Mouse (Mus musculus) embryonic facial prominence, embryonic 15.5 days (tissue): Measurements from ENCODE around the gene Olfr484. TPM values are rescaled to one million over a fixed set of nuclear protein-coding genes. Genes with fewer than 3 reads are reported as not detected.
"Not testable (repeated sequence)": the region's sequence is repeated elsewhere in the genome, so short reads cannot be mapped to it uniquely, and the experiment has no call there.

Experiments
- ATAC-seq: fragments of 200-750 bp; cut with Nextera tagmentation; 2 replicates; pipeline ENCODE4 v1.8.0; 2017; ENCODE audit warnings: low read depth, moderate TSS enrichment; ENCODE audit not compliant: insufficient number of reproducible peaks, low FRiP score, low TSS enrichment
- H3K27ac ChIP-seq: fragments of 300-500 bp; sonication (generic); replicated peaks from 2 replicates; pipeline ENCODE4 v1.5.1; 2015; ENCODE audit warnings: mild to moderate bottlenecking, inconsistent platforms
- H3K27me3 ChIP-seq: fragments of 300-500 bp; sonication (generic); 2 replicates; pipeline ENCODE4 v1.6.1; 2015; ENCODE audit warnings: inconsistent platforms
- H3K36me3 ChIP-seq: fragments of 300-500 bp; sonication (generic); 2 replicates; pipeline ENCODE4 v1.6.1; 2015; ENCODE audit warnings: mild to moderate bottlenecking, inconsistent platforms
- H3K4me1 ChIP-seq: fragments of 300-500 bp; sonication (generic); 2 replicates; pipeline ENCODE4 v1.6.1; 2015; ENCODE audit warnings: inconsistent platforms
- H3K4me2 ChIP-seq: fragments of 300-500 bp; sonication (generic); replicated peaks from 2 replicates; pipeline ENCODE4 v1.6.1; 2015; ENCODE audit warnings: mild to moderate bottlenecking, inconsistent platforms
- H3K4me3 ChIP-seq: fragments of 300-500 bp; sonication (generic); replicated peaks from 2 replicates; pipeline ENCODE4 v1.5.1; 2015; ENCODE audit warnings: mild to moderate bottlenecking, inconsistent platforms
- H3K9ac ChIP-seq: fragments of 300-500 bp; sonication (generic); 2 replicates; pipeline ENCODE4 v1.6.1; 2015; ENCODE audit warnings: inconsistent platforms
- H3K9me3 ChIP-seq: fragments of 300-500 bp; sonication (generic); replicated peaks from 2 replicates; pipeline ENCODE4 v1.6.1; 2016; ENCODE audit warnings: inconsistent platforms
- WGBS: fragments of 180-500 bp; shearing (Covaris S2); methylation state at CpG from one replicate; pipeline ENCODE4 v1.1.7; 2015; 5-methylcytosine and 5-hydroxymethylcytosine counted together
- polyA plus RNA-seq: library from polyadenylated mRNA; unstranded; fragments of >200 nt; fragmentation: Nextera tagmentation; extraction: Ambion mirVana; gene quantifications from 2 replicates; pipeline ENCODE4 v1.2.1, GENCODE M21; 2015

The Olfr484 gene
- 0.15 TPM in 1 of 2 replicates, not detected in the other for polyA plus RNA-seq

DNA sequence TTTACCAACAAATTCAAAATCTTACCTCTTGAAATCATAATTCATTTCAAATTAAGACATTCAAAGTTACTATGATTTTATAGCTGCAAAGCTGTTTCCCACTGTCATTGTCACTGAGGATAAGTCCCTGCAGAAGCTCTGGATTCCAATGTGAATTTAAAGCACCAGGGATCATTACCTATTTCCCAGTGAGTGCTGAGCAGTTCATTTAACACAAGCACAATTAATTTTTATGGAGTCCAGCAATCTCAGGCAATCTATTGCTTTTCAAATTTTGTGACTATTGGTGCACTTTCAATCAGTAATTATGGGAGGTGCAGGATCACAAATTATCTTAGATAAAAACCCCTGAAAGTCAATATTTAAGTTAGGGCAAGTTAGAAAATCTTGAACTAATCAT, at the start of gene Olfr484:
Gene Olfr484, minus strand, starts transcription at position 101 of the 400 bp plus-strand sequence.
- Histone ChIP-seq H3K27me3 (no peaks in the 10 kb centered on the region), H3K36me3 (no peaks in the 10 kb centered on the region), H3K4me2 (no peak within 1 kb of the TSS), H3K4me1 (no peaks in the 10 kb centered on the region), H3K9ac (no peak within 1 kb of the TSS), H3K27ac (no peak within 1 kb of the TSS), H3K4me3 (no peak within 1 kb of the TSS), H3K9me3 (no peaks in the 10 kb centered on the region)
- ATAC-seq, result no peak

DNA sequence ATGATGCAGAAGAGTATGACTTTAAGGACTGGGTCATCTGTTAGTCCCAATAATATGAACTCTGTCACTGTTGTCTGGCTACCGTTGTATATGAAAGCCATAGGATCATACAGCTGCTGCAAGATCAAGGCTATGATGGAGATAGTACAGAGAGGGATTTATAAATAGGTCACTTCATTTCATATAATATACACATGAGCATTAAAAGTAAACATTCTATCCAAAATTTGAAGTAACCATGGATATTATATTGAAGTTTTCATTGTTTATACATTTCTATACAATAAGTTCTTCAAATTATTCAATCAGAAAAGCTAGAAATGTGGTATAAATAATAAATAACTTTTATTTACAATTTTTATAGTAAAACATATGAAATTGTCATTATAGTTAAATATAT, 45.4 kb upstream of the Olfr484 start, which contains the start of gene Olfr486:
Gene Olfr486, minus strand, starts transcription at position 101 of the 400 bp plus-strand sequence.
- not testable (repeated sequence) for H3K4me3 ChIP-seq, H3K9me3 ChIP-seq, H3K36me3 ChIP-seq, H3K9ac ChIP-seq, H3K27ac ChIP-seq, H3K27me3 ChIP-seq, H3K4me1 ChIP-seq, H3K4me2 ChIP-seq, ATAC-seq
- WGBS, result 89% methylated on average over 1 of the region's 1 CpGs

DNA sequence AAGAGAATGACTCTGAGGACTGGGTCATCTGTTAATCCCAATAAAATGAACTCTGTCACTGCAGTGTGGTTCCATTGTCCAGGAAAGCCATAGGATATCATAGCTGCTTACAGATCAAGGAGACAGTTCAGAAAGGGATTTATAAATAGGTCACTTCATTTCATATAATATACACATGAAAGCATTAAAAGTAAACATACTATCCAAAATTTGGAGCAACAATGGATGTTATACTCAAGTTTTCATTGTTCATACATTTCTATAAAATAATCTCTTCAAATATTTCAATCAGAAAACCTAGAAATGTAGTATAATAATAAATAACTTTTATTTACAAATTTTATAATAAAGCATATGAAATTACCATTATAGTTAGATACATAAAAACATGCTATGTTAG, 32.5 kb upstream of the Olfr484 start, which contains the start of gene Olfr485:
Gene Olfr485, minus strand, starts transcription at position 101 of the 400 bp plus-strand sequence.
- Histone ChIP-seq H3K27ac (no peak within 1 kb of the TSS), H3K9ac (no peak within 1 kb of the TSS), H3K27me3 (no peaks in the 10 kb centered on the region), H3K4me1 (no peaks in the 10 kb centered on the region), H3K36me3 (no peaks in the 10 kb centered on the region), H3K4me2 (no peak within 1 kb of the TSS), H3K9me3 (no peaks in the 10 kb centered on the region), H3K4me3 (no peak within 1 kb of the TSS)
- no peak for ATAC-seq

DNA sequence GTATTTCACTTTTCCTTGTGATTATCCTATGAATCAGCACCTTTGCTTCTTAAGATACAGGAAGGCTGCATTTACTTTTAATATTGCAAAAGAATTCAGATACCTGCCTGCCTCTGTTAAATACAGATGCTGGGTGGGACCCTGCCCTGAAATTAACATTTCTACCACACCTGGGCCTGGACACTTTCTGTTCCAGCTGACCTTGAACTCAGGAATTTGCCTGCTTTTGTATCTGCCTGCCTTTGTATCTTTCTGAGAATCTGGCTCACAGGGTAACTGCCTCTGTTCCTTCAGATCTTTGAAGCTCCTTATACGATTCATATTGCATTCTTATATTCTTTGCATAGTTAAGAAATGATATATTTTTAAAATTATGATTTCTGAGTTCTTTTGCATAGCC, 5.8 kb downstream of the Olfr484 start:
- Histone ChIP-seq H3K4me1 (no peaks in the 10 kb centered on the region), H3K9ac (no peak overlapping the region), H3K27me3 (no peaks in the 10 kb centered on the region), H3K9me3 (no peaks in the 10 kb centered on the region), H3K4me2 (no peak overlapping the region), H3K36me3 (no peaks in the 10 kb centered on the region), H3K27ac (no peak overlapping the region), H3K4me3 (no peak overlapping the region)
- ATAC-seq, result no peak
- 65% methylated on average over 1 of the region's 1 CpGs for WGBS

DNA sequence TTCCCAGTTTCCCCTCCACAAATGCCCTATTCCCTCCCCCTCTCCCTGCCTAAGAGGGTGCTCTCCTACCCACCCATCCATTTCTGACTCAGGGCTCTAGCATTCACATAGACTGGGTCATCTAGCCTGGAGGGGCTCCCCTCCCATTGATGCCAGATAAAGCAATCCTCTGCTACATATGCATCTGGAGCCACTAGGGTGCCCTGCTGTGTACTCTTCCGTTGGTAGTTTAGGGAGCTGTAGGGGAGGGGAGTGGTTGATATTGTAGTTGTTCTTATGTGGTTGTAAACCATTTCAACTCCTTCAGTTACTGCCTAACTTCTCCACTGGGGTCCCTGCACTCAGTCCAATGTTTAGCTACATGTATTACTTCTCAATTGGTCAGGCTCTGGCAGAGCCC, 6.6 kb downstream of the Olfr484 start:
- Histone ChIP-seq H3K27me3 (no peaks in the 10 kb centered on the region), H3K4me1 (no peaks in the 10 kb centered on the region), H3K36me3 (no peaks in the 10 kb centered on the region), H3K4me2 (no peak overlapping the region), H3K27ac (no peak overlapping the region), H3K9me3 (no peaks in the 10 kb centered on the region), H3K4me3 (no peak overlapping the region), H3K9ac (no peak overlapping the region)
- ATAC-seq, result no peak
- 17% methylated on average over 1 of the region's 1 CpGs for WGBS

DNA sequence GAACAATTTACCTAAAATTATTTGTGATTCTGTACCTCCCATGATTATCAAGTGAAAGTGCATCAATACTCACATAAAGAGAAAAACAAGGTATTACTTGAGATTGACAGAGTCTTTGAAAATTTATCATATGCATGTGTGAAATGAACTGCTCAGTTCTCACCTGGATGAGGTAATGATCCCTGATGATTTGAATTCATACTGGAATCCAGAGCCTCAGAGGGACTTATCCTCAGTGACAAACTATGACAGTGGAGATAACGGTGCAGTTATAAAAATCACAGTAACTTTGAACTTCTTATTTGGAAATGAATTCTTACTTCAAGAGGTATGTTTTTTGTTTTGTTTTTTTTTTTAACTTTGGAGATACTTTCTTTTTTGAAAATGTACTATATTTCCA, 26.7 kb downstream of the Olfr484 start, which contains the start of gene Olfr483:
Gene Olfr483, plus strand, starts transcription at position 301 of the 400 bp plus-strand sequence.
- H3K36me3 ChIP-seq, result no peaks in the 10 kb centered on the region
- 80% methylated on average over 1 of the region's 1 CpGs for WGBS
- no peaks in the 10 kb centered on the region for H3K9me3 ChIP-seq
- H3K27me3 ChIP-seq, result no peaks in the 10 kb centered on the region
- H3K9ac ChIP-seq, result no peak within 1 kb of the TSS
- H3K4me2 ChIP-seq, result no peak within 1 kb of the TSS
- no peak within 1 kb of the TSS for H3K27ac ChIP-seq
- ATAC-seq, result no peak
- H3K4me1 ChIP-seq, result no peaks in the 10 kb centered on the region
- no peak within 1 kb of the TSS for H3K4me3 ChIP-seq

DNA sequence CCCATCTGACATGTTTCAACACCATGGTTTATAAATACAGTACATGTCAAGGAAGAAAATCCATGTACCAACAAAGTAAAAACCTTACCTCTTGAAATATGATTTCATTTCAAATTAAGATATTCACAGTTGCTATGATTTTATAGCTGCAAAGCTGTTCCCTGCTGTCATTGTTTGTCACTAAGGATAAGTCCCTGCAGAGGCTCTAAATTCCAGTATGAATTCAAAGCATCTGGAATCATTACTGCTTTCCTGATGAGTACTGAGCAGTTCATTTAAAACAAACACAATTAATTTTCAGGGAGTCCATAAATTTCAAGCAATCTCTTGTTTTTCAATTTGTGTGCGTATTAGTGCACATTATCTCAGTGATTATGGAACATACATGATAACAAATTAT, 29.8 kb downstream of the Olfr484 start, which contains the start of gene Olfr482:
Gene Olfr482, minus strand, starts transcription at position 101 of the 400 bp plus-strand sequence.
- WGBS, result 81% methylated on average over 1 of the region's 1 CpGs
- H3K4me3 ChIP-seq, result no peak within 1 kb of the TSS
- no peak within 1 kb of the TSS for H3K9ac ChIP-seq
- H3K27me3 ChIP-seq, result no peaks in the 10 kb centered on the region
- H3K27ac ChIP-seq, result no peak within 1 kb of the TSS
- H3K4me1 ChIP-seq, result no peaks in the 10 kb centered on the region
- no peaks in the 10 kb centered on the region for H3K9me3 ChIP-seq
- H3K36me3 ChIP-seq, result no peaks in the 10 kb centered on the region
- ATAC-seq, result no peak
- H3K4me2 ChIP-seq, result no peak within 1 kb of the TSS

DNA sequence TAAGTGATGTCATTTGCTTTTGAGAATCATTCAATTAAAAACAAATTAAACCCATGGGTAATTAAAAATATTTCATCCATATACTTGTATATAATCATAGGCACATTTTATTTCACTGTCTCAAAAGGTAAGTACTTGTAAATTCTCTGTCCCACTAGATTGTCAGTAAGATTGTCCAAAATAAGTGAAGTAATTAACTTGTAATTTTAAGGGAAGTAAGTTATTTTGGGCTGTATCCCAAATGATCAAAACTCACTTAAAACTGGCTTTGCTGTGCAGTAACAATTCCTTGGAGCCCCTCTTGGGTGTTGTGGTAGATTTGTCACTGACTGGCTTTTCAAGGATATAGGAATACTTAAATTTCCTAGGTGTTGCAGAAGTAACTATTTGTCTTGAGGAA, 47.7 kb downstream of the Olfr484 start, which contains the start of gene Olfr481:
Gene Olfr481, plus strand, starts transcription at position 301 of the 400 bp plus-strand sequence.
- ATAC-seq, result no peak
- no peaks in the 10 kb centered on the region for H3K4me1 ChIP-seq
- no peak within 1 kb of the TSS for H3K4me2 ChIP-seq
- no peak within 1 kb of the TSS for H3K9ac ChIP-seq
- H3K9me3 ChIP-seq, result no peaks in the 10 kb centered on the region
- H3K27ac ChIP-seq, result no peak within 1 kb of the TSS
- H3K36me3 ChIP-seq, result no peaks in the 10 kb centered on the region
- H3K27me3 ChIP-seq, result no peaks in the 10 kb centered on the region
- no peak within 1 kb of the TSS for H3K4me3 ChIP-seq

Other genes with a start within 250 kb of the Olfr484 start
- 0.15 TPM in 1 of 2 replicates, not detected in the other for gene Olfr472, start 229.5 kb downstream of the Olfr484 start, polyA plus RNA-seq
- gene Olfr473, start 197.0 kb downstream of the Olfr484 start, polyA plus RNA-seq, result not detected in 2 replicates
- gene Olfr474, start 172.8 kb downstream of the Olfr484 start, polyA plus RNA-seq, result not detected in 2 replicates
- not detected in 2 replicates for gene Olfr476, start 162.6 kb downstream of the Olfr484 start, polyA plus RNA-seq
- gene Olfr477, start 140.8 kb downstream of the Olfr484 start, polyA plus RNA-seq, result not detected in 2 replicates
- 0.16 TPM in 1 of 2 replicates, not detected in the other for gene Olfr478, start 93.5 kb downstream of the Olfr484 start, polyA plus RNA-seq
- gene Olfr479, start 76.8 kb downstream of the Olfr484 start, polyA plus RNA-seq, result 0.05 and 0.09 TPM in 2 replicates
- not detected in 2 replicates for gene Olfr480, start 60.1 kb downstream of the Olfr484 start, polyA plus RNA-seq
- 0.59 and 0.88 TPM in 2 replicates for gene Olfr481, start 47.6 kb downstream of the Olfr484 start, polyA plus RNA-seq
- 0.12 TPM in 1 of 2 replicates, not detected in the other for gene Olfr482, start 29.9 kb downstream of the Olfr484 start, polyA plus RNA-seq
- gene Olfr483, start 26.6 kb downstream of the Olfr484 start, polyA plus RNA-seq, result 0.11 TPM in 1 of 2 replicates, not detected in the other
- 0.30 and 0.69 TPM in 2 replicates for gene Olfr485, start 32.4 kb upstream of the Olfr484 start, polyA plus RNA-seq
- not detected in 2 replicates for gene Olfr486, start 45.3 kb upstream of the Olfr484 start, polyA plus RNA-seq
- gene Olfr487, start 87.2 kb upstream of the Olfr484 start, polyA plus RNA-seq, result 0.29 TPM in 1 of 2 replicates, not detected in the other
- 0.04 and 0.24 TPM in 2 replicates for gene Olfr488, start 130.9 kb upstream of the Olfr484 start, polyA plus RNA-seq
- gene Olfr490, start 161.5 kb upstream of the Olfr484 start, polyA plus RNA-seq, result not detected in 2 replicates
- 0.12 TPM in 1 of 2 replicates, not detected in the other for gene Olfr491, start 186.0 kb upstream of the Olfr484 start, polyA plus RNA-seq
- gene Olfr492, start 196.2 kb upstream of the Olfr484 start, polyA plus RNA-seq, result 0.17 TPM in 1 of 2 replicates, not detected in the other
- gene Olfr493, start 219.5 kb upstream of the Olfr484 start, polyA plus RNA-seq, result not detected in 2 replicates
- gene Olfr494, start 237.9 kb upstream of the Olfr484 start, polyA plus RNA-seq, result 0.23 TPM in 1 of 2 replicates, not detected in the other